Mouse (Mus musculus) lung, postnatal 0 days (tissue): ENCODE measurements around the gene Myl7.

Source experiments
- CTCF ChIP-seq: IDR thresholded peaks from 2 replicates; pipeline ENCODE4 v1.5.1; 2016; ENCODE audit warnings: antibody characterized with exemption, mild to moderate bottlenecking
- EP300 ChIP-seq: IDR thresholded peaks from 2 replicates; pipeline ENCODE4 v1.6.1; 2016; ENCODE audit warnings: antibody characterized with exemption, mild to moderate bottlenecking, control low read depth

- TF ChIP-seq EP300 (no peak), CTCF (no peak)
Observed at GRCm38 (mm10) chr11:5908642-5909041, 10.1 kb upstream of the Myl7 start.
